Mouse (Mus musculus): ENCODE data around the gene Actn4.
"Not testable (repeated sequence)": the region's sequence is repeated elsewhere in the genome, so short reads cannot be mapped to it uniquely, and the experiment has no call there.

GRCm38 (mm10) chr7:28968120-28968519 is 6.0 kb upstream of the Actn4 start:
- not testable (repeated sequence) for TF ChIP-seq CTCF (IDR thresholded peaks at IDR 0.05; ENCODE audit: control insufficient read depth, insufficient read depth, insufficient read length); MYOD1 (IDR thresholded peaks at IDR 0.05; ENCODE audit: control insufficient read depth, insufficient read length, low read depth); MAX (IDR thresholded peaks at IDR 0.05); MYOG (IDR thresholded peaks at IDR 0.05; ENCODE audit: control insufficient read depth, extremely low read depth, insufficient read length); USF1 (IDR thresholded peaks at IDR 0.05; ENCODE audit: low read depth); CEBPB (IDR thresholded peaks at IDR 0.05; ENCODE audit: low read depth); FOSL1 (IDR thresholded peaks at IDR 0.05; ENCODE audit: insufficient read depth, low read length, poor library complexity, severe bottlenecking)
